Mouse (Mus musculus): ENCODE measurements around the gene Zfhx3. TPM values are rescaled to one million over a fixed set of nuclear protein-coding genes. Genes with fewer than 3 reads are reported as not detected.

Gene Zfhx3
- polyA plus RNA-seq, 1 experiment: 14.0 TPM

- H3K36me3 ChIP-seq (ENCODE audit: control insufficient read depth, insufficient read depth, low read length, poor library complexity, severe bottlenecking): no peaks in the 10 kb centered on the region
- TF ChIP-seq CTCF (IDR thresholded peaks at IDR 0.05; ENCODE audit: low read depth, low read length) (no peak), EP300 (IDR thresholded peaks at IDR 0.05; ENCODE audit: insufficient read depth, low read depth, low read length) (no peak), POLR2A (IDR thresholded peaks at IDR 0.05; ENCODE audit: insufficient read depth, low read length) (no peak)
- H3K4me1 ChIP-seq (ENCODE audit: control insufficient read depth, insufficient read depth, low read length): peaks cover 14% of the 10 kb centered on the region
- H3K27me3 ChIP-seq (ENCODE audit: control insufficient read depth, insufficient read depth, low read length, poor library complexity, severe bottlenecking): no peaks in the 10 kb centered on the region
- H3K27ac ChIP-seq (ENCODE audit: insufficient read depth, low read length): no peak overlapping the region
- H3K9me3 ChIP-seq (replicated peaks; ENCODE audit: control insufficient read depth, insufficient read depth, low read length, poor library complexity, severe bottlenecking): no peaks in the 10 kb centered on the region
- no peak overlapping the region for H3K9ac ChIP-seq (ENCODE audit: low read depth, poor library complexity, severe bottlenecking)
- no peak overlapping the region for H3K4me3 ChIP-seq (ENCODE audit: low read depth, low read length)
These were observed 955.1 kb downstream of the Zfhx3 start for GRCm38 (mm10) chr8:108897347-108898100.

- peaks cover 14% of the 10 kb centered on the region for H3K4me1 ChIP-seq (ENCODE audit: control insufficient read depth, insufficient read depth, low read length)
- H3K4me3 ChIP-seq (ENCODE audit: low read depth, low read length): no peak overlapping the region
- no peaks in the 10 kb centered on the region for H3K27me3 ChIP-seq (ENCODE audit: control insufficient read depth, insufficient read depth, low read length, poor library complexity, severe bottlenecking)
- H3K36me3 ChIP-seq (ENCODE audit: control insufficient read depth, insufficient read depth, low read length, poor library complexity, severe bottlenecking): no peaks in the 10 kb centered on the region
- no peak overlapping the region for H3K9ac ChIP-seq (ENCODE audit: low read depth, poor library complexity, severe bottlenecking)
- no peak overlapping the region for H3K27ac ChIP-seq (ENCODE audit: insufficient read depth, low read length)
- no peaks in the 10 kb centered on the region for H3K9me3 ChIP-seq (replicated peaks; ENCODE audit: control insufficient read depth, insufficient read depth, low read length, poor library complexity, severe bottlenecking)
- TF ChIP-seq CTCF (IDR thresholded peaks at IDR 0.05; ENCODE audit: low read depth, low read length) (no peak), EP300 (IDR thresholded peaks at IDR 0.05; ENCODE audit: insufficient read depth, low read depth, low read length) (0 out of 2 replicates have a peak, but pooled peaks have one; percentile 6)
These were observed 956.9 kb downstream of the Zfhx3 start for GRCm38 (mm10) chr8:108899251-108899771.

GRCm38 (mm10) chr8:108900541-108900940 is 958.1 kb downstream of the Zfhx3 start:
- Histone ChIP-seq H3K4me3 (ENCODE audit: low read depth, low read length) (no peak overlapping the region), H3K4me1 (ENCODE audit: control insufficient read depth, insufficient read depth, low read length) (peaks cover 14% of the 10 kb centered on the region), H3K27ac (ENCODE audit: insufficient read depth, low read length) (no peak overlapping the region), H3K36me3 (ENCODE audit: control insufficient read depth, insufficient read depth, low read length, poor library complexity, severe bottlenecking) (no peaks in the 10 kb centered on the region), H3K9ac (ENCODE audit: low read depth, poor library complexity, severe bottlenecking) (no peak overlapping the region), H3K9me3 (replicated peaks; ENCODE audit: control insufficient read depth, insufficient read depth, low read length, poor library complexity, severe bottlenecking) (no peaks in the 10 kb centered on the region), H3K27me3 (ENCODE audit: control insufficient read depth, insufficient read depth, low read length, poor library complexity, severe bottlenecking) (no peaks in the 10 kb centered on the region)
- TF ChIP-seq EP300 (IDR thresholded peaks at IDR 0.05; ENCODE audit: insufficient read depth, low read depth, low read length) (no peak), POLR2A (IDR thresholded peaks at IDR 0.05; ENCODE audit: insufficient read depth, low read length) (no peak), CTCF (IDR thresholded peaks at IDR 0.05; ENCODE audit: low read depth, low read length) (no peak)

- Histone ChIP-seq H3K9me3 (replicated peaks; ENCODE audit: control insufficient read depth, insufficient read depth, low read length, poor library complexity, severe bottlenecking) (no peaks in the 10 kb centered on the region), H3K4me1 (ENCODE audit: control insufficient read depth, insufficient read depth, low read length) (peaks cover 14% of the 10 kb centered on the region), H3K9ac (ENCODE audit: low read depth, poor library complexity, severe bottlenecking) (no peak overlapping the region), H3K27ac (ENCODE audit: insufficient read depth, low read length) (no peak overlapping the region), H3K27me3 (ENCODE audit: control insufficient read depth, insufficient read depth, low read length, poor library complexity, severe bottlenecking) (no peaks in the 10 kb centered on the region), H3K36me3 (ENCODE audit: control insufficient read depth, insufficient read depth, low read length, poor library complexity, severe bottlenecking) (no peaks in the 10 kb centered on the region), H3K4me3 (ENCODE audit: low read depth, low read length) (no peak overlapping the region)
- no peak for TF ChIP-seq CTCF (IDR thresholded peaks at IDR 0.05; ENCODE audit: low read depth, low read length)
- no peak for TF ChIP-seq EP300 (IDR thresholded peaks at IDR 0.05; ENCODE audit: insufficient read depth, low read depth, low read length)
These were observed 958.8 kb downstream of the Zfhx3 start for GRCm38 (mm10) chr8:108901208-108901607.

- no peaks in the 10 kb centered on the region for H3K27me3 ChIP-seq (ENCODE audit: control insufficient read depth, insufficient read depth, low read length, poor library complexity, severe bottlenecking)
- no peaks in the 10 kb centered on the region for H3K36me3 ChIP-seq (ENCODE audit: control insufficient read depth, insufficient read depth, low read length, poor library complexity, severe bottlenecking)
- H3K9ac ChIP-seq (ENCODE audit: low read depth, poor library complexity, severe bottlenecking): no peak overlapping the region
- TF ChIP-seq EP300 (IDR thresholded peaks at IDR 0.05; ENCODE audit: insufficient read depth, low read depth, low read length): no peak
- TF ChIP-seq CTCF (IDR thresholded peaks at IDR 0.05; ENCODE audit: low read depth, low read length): no peak
- no peaks in the 10 kb centered on the region for H3K9me3 ChIP-seq (replicated peaks; ENCODE audit: control insufficient read depth, insufficient read depth, low read length, poor library complexity, severe bottlenecking)
- H3K4me1 ChIP-seq (ENCODE audit: control insufficient read depth, insufficient read depth, low read length): peaks cover 14% of the 10 kb centered on the region
- H3K4me3 ChIP-seq (ENCODE audit: low read depth, low read length): no peak overlapping the region
- H3K27ac ChIP-seq (ENCODE audit: insufficient read depth, low read length): no peak overlapping the region
These were observed 961.1 kb downstream of the Zfhx3 start for GRCm38 (mm10) chr8:108903550-108903949.

- peaks cover 10% of the 10 kb centered on the region for H3K4me1 ChIP-seq (ENCODE audit: control insufficient read depth, insufficient read depth, low read length)
- H3K9ac ChIP-seq (ENCODE audit: low read depth, poor library complexity, severe bottlenecking): no peak overlapping the region
- TF ChIP-seq POLR2A (IDR thresholded peaks at IDR 0.05; ENCODE audit: insufficient read depth, low read length): no peak
- TF ChIP-seq EP300 (IDR thresholded peaks at IDR 0.05; ENCODE audit: insufficient read depth, low read depth, low read length): no peak
- TF ChIP-seq CTCF (IDR thresholded peaks at IDR 0.05; ENCODE audit: low read depth, low read length): no peak
- H3K36me3 ChIP-seq (ENCODE audit: control insufficient read depth, insufficient read depth, low read length, poor library complexity, severe bottlenecking): no peaks in the 10 kb centered on the region
- no peaks in the 10 kb centered on the region for H3K9me3 ChIP-seq (replicated peaks; ENCODE audit: control insufficient read depth, insufficient read depth, low read length, poor library complexity, severe bottlenecking)
- H3K27me3 ChIP-seq (ENCODE audit: control insufficient read depth, insufficient read depth, low read length, poor library complexity, severe bottlenecking): no peaks in the 10 kb centered on the region
- no peak overlapping the region for H3K27ac ChIP-seq (ENCODE audit: insufficient read depth, low read length)
- no peak overlapping the region for H3K4me3 ChIP-seq (ENCODE audit: low read depth, low read length)
These were observed 962.0 kb downstream of the Zfhx3 start for GRCm38 (mm10) chr8:108904288-108904971.
